Mouse (Mus musculus): Measurements from ENCODE around the gene Polr2l. TPM values are rescaled to one million over a fixed set of nuclear protein-coding genes. Genes with fewer than 3 reads are reported as not detected.
A peak's percentile ranks its signal among the peaks of the same experiment; 100 is the strongest.

Polr2l gene
- polyA plus RNA-seq, 1 experiment from 2014 or later = 60.6 TPM

- no peaks in the 10 kb centered on the region for H3K36me3 ChIP-seq (replicated peaks; ENCODE audit: control insufficient read depth, insufficient read depth, low read depth, low read length)
- no peak overlapping the region for H3K9ac ChIP-seq (replicated peaks; ENCODE audit: low read length)
These were observed 35.3 kb upstream of the Polr2l start for GRCm38 (mm10) chr7:141510196-141510595.

GRCm38 (mm10) chr7:141508160-141508559 lies 33.2 kb upstream of the Polr2l start:
- Histone ChIP-seq H3K27ac (replicated peaks; ENCODE audit: low read depth, low read length) (no peak overlapping the region), H3K4me3 (ENCODE audit: low read depth, low read length) (no peak overlapping the region)
- ATAC-seq (replicated peaks; ENCODE audit: insufficient number of reproducible peaks, low FRiP score, low TSS enrichment, low read depth) = peak; percentile 62; the same call in 1 of the 2 replicates

More at GRCm38 (mm10) chr7:141510196-141510595, 35.3 kb upstream of the Polr2l start:
- Histone ChIP-seq H3K4me2 (ENCODE audit: low read depth, low read length) (no peak overlapping the region), H3K27ac (replicated peaks; ENCODE audit: low read depth, low read length) (no peak overlapping the region), H3K9me3 (replicated peaks; ENCODE audit: control insufficient read depth, low read length) (no peaks in the 10 kb centered on the region), H3K27me3 (ENCODE audit: control insufficient read depth, insufficient read depth, low read length) (no peaks in the 10 kb centered on the region), H3K4me1 (ENCODE audit: control insufficient read depth, insufficient read depth, low read length) (no peaks in the 10 kb centered on the region), H3K4me3 (ENCODE audit: low read depth, low read length) (no peak overlapping the region)
- DNase-seq (ENCODE audit: low spot score) (no peak), ATAC-seq (replicated peaks; ENCODE audit: insufficient number of reproducible peaks, low FRiP score, low TSS enrichment, low read depth) (no peak)
- 87% methylated on average over 5 of the region's 5 CpGs for WGBS

DNA sequence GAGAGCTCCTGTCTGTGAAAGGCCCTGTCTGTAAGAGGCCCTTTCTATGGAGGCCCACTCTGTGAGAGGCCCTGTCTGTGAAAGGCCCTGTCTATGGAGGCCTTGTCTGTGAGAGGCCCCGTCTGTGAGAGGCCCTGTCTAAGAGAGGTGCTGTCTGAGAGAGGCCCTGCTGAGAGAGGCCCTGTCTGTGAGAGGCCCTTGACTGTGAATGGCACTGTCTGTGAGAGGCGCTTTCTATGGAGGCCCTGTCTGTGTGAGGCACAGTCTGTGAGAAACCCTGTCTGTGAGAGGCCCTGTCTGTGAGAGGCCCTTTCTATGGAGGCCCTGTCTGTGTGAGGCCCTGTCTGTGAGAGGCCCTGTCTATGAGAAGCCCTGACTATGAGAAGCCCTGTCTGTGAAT lies 31.3 kb upstream of the Polr2l start:
- Histone ChIP-seq H3K4me3 (ENCODE audit: low read depth, low read length) (no peak overlapping the region), H3K27ac (replicated peaks; ENCODE audit: low read depth, low read length) (no peak overlapping the region), H3K27me3 (ENCODE audit: control insufficient read depth, insufficient read depth, low read length) (no peaks in the 10 kb centered on the region), H3K9ac (replicated peaks; ENCODE audit: low read length) (no peak overlapping the region), H3K9me3 (replicated peaks; ENCODE audit: control insufficient read depth, low read length) (no peaks in the 10 kb centered on the region), H3K36me3 (replicated peaks; ENCODE audit: control insufficient read depth, insufficient read depth, low read depth, low read length) (no peaks in the 10 kb centered on the region), H3K4me1 (ENCODE audit: control insufficient read depth, insufficient read depth, low read length) (no peaks in the 10 kb centered on the region), H3K4me2 (ENCODE audit: low read depth, low read length) (no peak overlapping the region)
- WGBS = 63% methylated on average over 2 of the region's 2 CpGs
- DNase-seq (ENCODE audit: low spot score) (no peak), ATAC-seq (replicated peaks; ENCODE audit: insufficient number of reproducible peaks, low FRiP score, low TSS enrichment, low read depth) (0 out of 2 replicates have a peak, but pooled peaks have one; percentile 48)

More at GRCm38 (mm10) chr7:141508160-141508559, 33.2 kb upstream of the Polr2l start:
- Histone ChIP-seq H3K4me2 (ENCODE audit: low read depth, low read length) (no peak overlapping the region), H3K36me3 (replicated peaks; ENCODE audit: control insufficient read depth, insufficient read depth, low read depth, low read length) (no peaks in the 10 kb centered on the region), H3K9me3 (replicated peaks; ENCODE audit: control insufficient read depth, low read length) (no peaks in the 10 kb centered on the region), H3K27me3 (ENCODE audit: control insufficient read depth, insufficient read depth, low read length) (no peaks in the 10 kb centered on the region), H3K4me1 (ENCODE audit: control insufficient read depth, insufficient read depth, low read length) (no peaks in the 10 kb centered on the region), H3K9ac (replicated peaks; ENCODE audit: low read length) (no peak overlapping the region; the same call in 1 of the 2 replicates)
- no peak for DNase-seq (ENCODE audit: low spot score)

DNA sequence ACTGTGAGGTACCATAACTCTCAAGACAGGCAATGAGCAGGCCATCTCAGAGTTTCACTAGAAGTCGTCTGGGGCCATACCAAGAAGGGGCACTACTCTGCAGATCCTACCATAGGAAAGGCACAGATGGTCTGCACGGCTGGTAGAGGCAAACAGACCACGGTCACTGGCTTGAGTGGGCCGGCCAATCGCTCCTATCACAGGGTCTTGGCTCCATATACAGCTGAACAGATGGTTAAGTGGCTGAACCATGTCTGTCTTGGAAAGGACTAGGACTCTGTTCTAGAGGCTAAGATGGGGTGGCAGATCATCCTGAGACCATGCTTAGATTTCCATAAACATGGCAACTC lies 27.6 kb upstream of the Polr2l start:
- Histone ChIP-seq H3K4me2 (ENCODE audit: low read depth, low read length) (no peak overlapping the region), H3K27me3 (ENCODE audit: control insufficient read depth, insufficient read depth, low read length) (no peaks in the 10 kb centered on the region), H3K4me3 (ENCODE audit: low read depth, low read length) (no peak overlapping the region), H3K9ac (replicated peaks; ENCODE audit: low read length) (no peak overlapping the region), H3K27ac (replicated peaks; ENCODE audit: low read depth, low read length) (no peak overlapping the region), H3K4me1 (ENCODE audit: control insufficient read depth, insufficient read depth, low read length) (no peaks in the 10 kb centered on the region), H3K36me3 (replicated peaks; ENCODE audit: control insufficient read depth, insufficient read depth, low read depth, low read length) (no peaks in the 10 kb centered on the region), H3K9me3 (replicated peaks; ENCODE audit: control insufficient read depth, low read length) (no peaks in the 10 kb centered on the region)
- 90% methylated on average over 5 of the region's 5 CpGs for whole genome bisulfite sequencing
- ATAC-seq (replicated peaks; ENCODE audit: insufficient number of reproducible peaks, low FRiP score, low TSS enrichment, low read depth) (no peak), DNase-seq (ENCODE audit: low spot score) (no peak)

DNA sequence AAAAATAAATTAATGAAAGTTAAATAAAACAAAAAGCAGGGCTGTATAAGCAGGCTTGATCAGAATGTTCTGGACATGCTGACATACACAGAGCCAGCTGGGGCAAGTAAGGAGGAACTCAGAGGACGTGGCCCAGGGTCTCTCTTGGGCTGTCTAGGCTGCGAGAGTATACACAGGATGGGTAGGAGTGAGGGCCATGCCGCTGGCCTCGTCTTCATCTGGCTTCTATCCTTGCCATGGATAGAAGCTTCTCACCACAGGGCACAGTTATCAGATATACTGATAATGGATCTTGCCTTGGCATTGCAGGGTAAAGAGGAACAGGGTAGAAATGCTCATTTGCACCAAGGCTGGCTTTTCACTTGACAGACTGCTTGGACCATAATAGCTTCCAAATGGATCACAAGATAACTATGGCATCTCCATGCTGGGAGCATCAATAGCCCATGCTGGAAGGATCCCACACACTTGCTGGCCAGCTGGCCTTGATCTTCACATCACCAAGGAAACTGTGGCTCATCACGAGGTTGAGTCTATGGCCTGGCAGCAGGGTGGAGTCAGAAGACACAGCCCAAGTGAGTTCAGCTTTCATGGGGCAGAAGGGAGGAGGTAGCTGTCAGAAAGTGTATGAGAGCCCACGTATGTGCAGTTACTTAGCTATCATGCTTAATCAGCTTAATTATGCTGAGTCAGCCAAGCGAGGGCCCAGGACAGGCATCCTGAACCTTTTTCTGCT lies 27.1 kb upstream of the Polr2l start:
- Histone ChIP-seq H3K36me3 (replicated peaks; ENCODE audit: control insufficient read depth, insufficient read depth, low read depth, low read length) (no peaks in the 10 kb centered on the region), H3K27ac (replicated peaks; ENCODE audit: low read depth, low read length) (no peak overlapping the region), H3K4me2 (ENCODE audit: low read depth, low read length) (no peak overlapping the region), H3K9me3 (replicated peaks; ENCODE audit: control insufficient read depth, low read length) (no peaks in the 10 kb centered on the region), H3K27me3 (ENCODE audit: control insufficient read depth, insufficient read depth, low read length) (no peaks in the 10 kb centered on the region), H3K4me1 (ENCODE audit: control insufficient read depth, insufficient read depth, low read length) (no peaks in the 10 kb centered on the region), H3K4me3 (ENCODE audit: low read depth, low read length) (no peak overlapping the region), H3K9ac (replicated peaks; ENCODE audit: low read length) (no peak overlapping the region)
- ATAC-seq (replicated peaks; ENCODE audit: insufficient number of reproducible peaks, low FRiP score, low TSS enrichment, low read depth) (no peak), DNase-seq (ENCODE audit: low spot score) (no peak)
- 91% methylated on average over 7 of the region's 7 CpGs for WGBS

DNA sequence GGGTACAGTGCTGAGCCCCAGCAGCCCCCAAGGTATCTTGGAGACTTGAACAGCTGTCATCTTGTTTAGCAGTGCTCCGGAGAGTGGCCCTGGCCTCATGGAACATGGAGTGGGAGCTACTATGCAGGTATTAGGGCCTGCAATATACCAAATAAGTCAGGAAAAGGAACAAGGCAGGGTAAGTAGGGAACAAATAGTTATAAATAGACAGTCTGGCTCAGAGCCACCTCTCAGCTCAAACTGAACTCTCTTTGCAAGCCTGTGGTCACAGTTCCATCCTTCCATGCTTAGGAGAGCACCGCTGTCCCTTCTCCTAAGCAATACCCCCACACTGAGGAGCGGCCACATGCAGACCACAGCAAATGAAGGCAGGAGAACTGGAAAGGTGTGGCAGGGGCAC lies 22.7 kb upstream of the Polr2l start:
- Histone ChIP-seq H3K4me3 (ENCODE audit: low read depth, low read length) (no peak overlapping the region), H3K9me3 (replicated peaks; ENCODE audit: control insufficient read depth, low read length) (no peaks in the 10 kb centered on the region), H3K4me2 (ENCODE audit: low read depth, low read length) (no peak overlapping the region), H3K4me1 (ENCODE audit: control insufficient read depth, insufficient read depth, low read length) (no peaks in the 10 kb centered on the region), H3K27me3 (ENCODE audit: control insufficient read depth, insufficient read depth, low read length) (no peaks in the 10 kb centered on the region), H3K9ac (replicated peaks; ENCODE audit: low read length) (no peak overlapping the region), H3K36me3 (replicated peaks; ENCODE audit: control insufficient read depth, insufficient read depth, low read depth, low read length) (no peaks in the 10 kb centered on the region), H3K27ac (replicated peaks; ENCODE audit: low read depth, low read length) (no peak overlapping the region)
- whole genome bisulfite sequencing = 95% methylated on average over 3 of the region's 3 CpGs
- no peak for ATAC-seq (replicated peaks; ENCODE audit: insufficient number of reproducible peaks, low FRiP score, low TSS enrichment, low read depth)
- DNase-seq (ENCODE audit: low spot score) = no peak

- no peaks in the 10 kb centered on the region for H3K4me1 ChIP-seq (ENCODE audit: control insufficient read depth, insufficient read depth, low read length)
- H3K9ac ChIP-seq (replicated peaks; ENCODE audit: low read length) = no peak overlapping the region
- H3K27ac ChIP-seq (replicated peaks; ENCODE audit: low read depth, low read length) = no peak overlapping the region
- no peaks in the 10 kb centered on the region for H3K9me3 ChIP-seq (replicated peaks; ENCODE audit: control insufficient read depth, low read length)
- no peak overlapping the region for H3K4me3 ChIP-seq (ENCODE audit: low read depth, low read length)
- no peaks in the 10 kb centered on the region for H3K36me3 ChIP-seq (replicated peaks; ENCODE audit: control insufficient read depth, insufficient read depth, low read depth, low read length)
- H3K4me2 ChIP-seq (ENCODE audit: low read depth, low read length) = no peak overlapping the region
- ATAC-seq (replicated peaks; ENCODE audit: insufficient number of reproducible peaks, low FRiP score, low TSS enrichment, low read depth) = no peak
- WGBS = 93% methylated on average over 4 of the region's 4 CpGs
- no peaks in the 10 kb centered on the region for H3K27me3 ChIP-seq (ENCODE audit: control insufficient read depth, insufficient read depth, low read length)
- no peak for DNase-seq (ENCODE audit: low spot score)
These were observed 21.0 kb upstream of the Polr2l start for GRCm38 (mm10) chr7:141495940-141496339.

- Histone ChIP-seq H3K27ac (replicated peaks; ENCODE audit: low read depth, low read length) (no peak overlapping the region), H3K9ac (replicated peaks; ENCODE audit: low read length) (no peak overlapping the region), H3K27me3 (ENCODE audit: control insufficient read depth, insufficient read depth, low read length) (no peaks in the 10 kb centered on the region), H3K9me3 (replicated peaks; ENCODE audit: control insufficient read depth, low read length) (no peaks in the 10 kb centered on the region), H3K4me1 (ENCODE audit: control insufficient read depth, insufficient read depth, low read length) (no peaks in the 10 kb centered on the region), H3K36me3 (replicated peaks; ENCODE audit: control insufficient read depth, insufficient read depth, low read depth, low read length) (no peaks in the 10 kb centered on the region), H3K4me2 (ENCODE audit: low read depth, low read length) (no peak overlapping the region), H3K4me3 (ENCODE audit: low read depth, low read length) (no peak overlapping the region)
- WGBS = 85% methylated on average over 2 of the region's 2 CpGs
- ATAC-seq (replicated peaks; ENCODE audit: insufficient number of reproducible peaks, low FRiP score, low TSS enrichment, low read depth) (no peak), DNase-seq (ENCODE audit: low spot score) (no peak)
These were observed 20.4 kb upstream of the Polr2l start for GRCm38 (mm10) chr7:141495379-141495778.
